Mouse (Mus musculus): ENCODE measurements around the gene Hnf1a.

- TF ChIP-seq CTCF (IDR thresholded peaks at IDR 0.05; ENCODE audit: low read depth) (no peak), EP300 (optimal IDR thresholded peaks at IDR 0.05) (no peak)
Observed at GRCm38 (mm10) chr5:114996447-114996846, 25.6 kb upstream of the Hnf1a start.

Measured in stomach, postnatal 0 days (tissue).